Mouse (Mus musculus) spleen, embryonic (tissue): ENCODE results near the gene Dennd5a.

Source experiments
- CTCF ChIA-PET: fragments of 350-600 bp; sonication (Branson Sonifier 250); formaldehyde crosslinking; loops from one replicate; lab custom pipeline; 2022; lab: Charles Lee

Gene Dennd5a

GRCm38 (mm10) chr7:109965658-109966057 lies 5.4 kb upstream of the Dennd5a start:
- CTCF ChIA-PET = no interaction called here

- CTCF ChIA-PET = interaction anchor here (0.6 kb wide), 1 partner anchor 13 kb away, joined by 3 read pairs; no protein-coding TSS in a partner anchor
Measured at GRCm38 (mm10) chr7:109963707-109964106, 3.4 kb upstream of the Dennd5a start.

GRCm38 (mm10) chr7:109962596-109962995 lies 2.3 kb upstream of the Dennd5a start:
- CTCF ChIA-PET = no interaction called here

GRCm38 (mm10) chr7:109961570-109961969 lies 1.3 kb upstream of the Dennd5a start:
- CTCF ChIA-PET = no interaction called here

GRCm38 (mm10) chr7:109960613-109961154 lies 414 bp upstream of the Dennd5a start:
- CTCF ChIA-PET = no interaction called here

GRCm38 (mm10) chr7:109958843-109959715 lies 1.2 kb downstream of the Dennd5a start:
- CTCF ChIA-PET = interaction anchor here (0.7 to 1.4 kb wide), 2 partner anchors 16 to 47 kb away, joined by 7 to 8 read pairs; no protein-coding TSS in a partner anchor

- CTCF ChIA-PET = interaction anchor here (0.7 to 1.4 kb wide), 2 partner anchors 15 to 46 kb away, joined by 7 to 8 read pairs; no protein-coding TSS in a partner anchor
Measured at GRCm38 (mm10) chr7:109957996-109958789, 2.1 kb downstream of the Dennd5a start.

- CTCF ChIA-PET = no interaction called here
Measured at GRCm38 (mm10) chr7:109954622-109955401, 5.5 kb downstream of the Dennd5a start.

- CTCF ChIA-PET = interaction anchor here (0.7 kb wide), 1 partner anchor 74 kb away, joined by 6 read pairs; no protein-coding TSS in a partner anchor
Measured at GRCm38 (mm10) chr7:109951297-109951696, 9.0 kb downstream of the Dennd5a start.

- CTCF ChIA-PET = no interaction called here
Measured at GRCm38 (mm10) chr7:109944421-109945034, 15.7 kb downstream of the Dennd5a start.

GRCm38 (mm10) chr7:109929628-109930027 lies 30.6 kb downstream of the Dennd5a start:
- CTCF ChIA-PET = no interaction called here

- CTCF ChIA-PET = no interaction called here
Measured at GRCm38 (mm10) chr7:109928365-109928764, 31.9 kb downstream of the Dennd5a start.

- CTCF ChIA-PET = interaction anchor here (0.6 kb wide), 1 partner anchor 815 kb away, joined by 4 read pairs; no protein-coding TSS in a partner anchor
Measured at GRCm38 (mm10) chr7:109924965-109925364, 35.3 kb downstream of the Dennd5a start.

- CTCF ChIA-PET = no interaction called here
Measured at GRCm38 (mm10) chr7:109922889-109923288, 37.4 kb downstream of the Dennd5a start.

GRCm38 (mm10) chr7:109906165-109906564 lies 54.1 kb downstream of the Dennd5a start:
- CTCF ChIA-PET = interaction anchor here (0.7 kb wide), 1 partner anchor 144 kb away, joined by 19 read pairs; no protein-coding TSS in a partner anchor

- CTCF ChIA-PET = interaction anchor here (0.5 kb wide), 1 partner anchor 19 kb away, joined by 4 read pairs; no protein-coding TSS in a partner anchor
Measured at GRCm38 (mm10) chr7:109900921-109901320, 59.3 kb downstream of the Dennd5a start.

- CTCF ChIA-PET = no interaction called here
Measured at GRCm38 (mm10) chr7:109898911-109899310, 61.4 kb downstream of the Dennd5a start.

GRCm38 (mm10) chr7:109892530-109892929 lies 67.7 kb downstream of the Dennd5a start:
- CTCF ChIA-PET = interaction anchor here (0.7 kb wide), 1 partner anchor 108 kb away, joined by 3 read pairs; no protein-coding TSS in a partner anchor

GRCm38 (mm10) chr7:109891786-109892185 lies 68.5 kb downstream of the Dennd5a start:
- CTCF ChIA-PET = interaction anchor here (0.7 kb wide), 1 partner anchor 107 kb away, joined by 3 read pairs; no protein-coding TSS in a partner anchor

- CTCF ChIA-PET = no interaction called here
Measured at GRCm38 (mm10) chr7:109890256-109890655, 70.0 kb downstream of the Dennd5a start.
